Mouse (Mus musculus) thymus, adult 18-20 months (tissue): ENCODE results near the gene Fasn.
"Not testable (repeated sequence)": the region's sequence is repeated elsewhere in the genome, so short reads cannot be mapped to it uniquely, and the experiment has no call there.

Experiments
- DNase-seq, 2 experiments: peaks; one replicate each; pipeline ENCODE4 v3.0.0; 2022; ENCODE audit warnings: mixed read lengths in 2 of 2

Gene Fasn

DNA sequence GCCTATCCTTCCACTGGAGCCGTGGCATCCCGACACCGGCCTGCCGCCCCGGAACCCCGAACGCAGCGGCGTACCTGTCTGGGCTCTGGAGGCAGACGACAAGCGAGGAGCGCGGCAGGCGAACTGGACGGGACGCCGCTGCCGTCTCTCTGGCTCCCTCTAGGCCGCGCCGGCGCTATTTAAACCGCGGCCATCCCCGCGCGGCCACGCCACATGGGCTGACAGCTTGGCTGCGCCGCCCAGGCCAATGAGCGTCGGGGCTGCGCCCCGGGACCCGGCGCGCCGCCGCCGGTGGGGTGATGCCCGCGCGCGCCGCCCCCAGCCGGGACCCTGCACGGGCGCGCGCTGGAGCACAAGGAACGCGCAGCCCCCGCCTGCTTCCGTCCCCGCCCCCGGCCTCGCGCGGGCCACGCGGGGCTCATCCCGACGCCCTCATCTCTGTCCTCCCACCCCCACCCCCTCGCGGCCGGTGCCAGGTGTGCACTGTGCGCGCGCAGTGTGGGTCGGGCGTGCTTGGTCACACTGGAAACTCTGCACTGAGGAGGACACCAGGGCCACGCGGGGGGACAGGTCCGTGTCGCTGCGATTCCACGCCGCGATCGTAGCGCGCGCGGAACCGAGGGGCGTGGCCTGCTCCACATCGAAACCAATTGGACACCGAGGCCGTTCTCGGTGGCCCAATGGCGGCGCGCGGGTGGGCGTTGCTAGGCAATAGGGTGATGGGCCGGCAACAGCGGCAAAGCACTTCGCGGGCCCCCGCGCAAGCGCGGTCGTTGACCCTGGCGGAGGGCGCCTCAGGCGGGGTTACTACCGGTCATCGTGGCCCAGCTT, at the start of gene Fasn:
TSS of gene Fasn (minus strand) at position 592 of the 831 bp plus-strand sequence.
- DNase-seq = peak; percentile 93 to 96

DNA sequence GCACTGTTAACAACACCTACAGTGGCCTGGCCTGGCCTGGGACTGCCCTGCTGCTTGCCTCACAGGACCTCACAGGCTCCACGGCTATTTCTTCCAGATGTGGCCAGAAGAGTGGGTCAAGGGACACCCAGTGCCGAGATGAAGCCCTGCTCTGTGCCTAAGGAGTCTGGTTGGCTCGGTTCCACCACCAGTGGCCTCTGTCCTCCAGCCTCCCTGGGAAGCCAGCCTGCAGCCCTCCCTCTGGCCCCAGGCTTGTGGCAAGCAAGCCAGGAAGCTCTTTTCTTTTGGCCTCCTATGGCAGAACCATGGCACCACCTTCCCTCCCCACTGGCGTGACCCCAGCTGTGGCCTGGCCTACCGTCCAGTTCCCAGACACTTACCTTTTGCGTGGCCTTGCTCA, 48.9 kb upstream of the Fasn start:
- DNase-seq = no peak

DNA sequence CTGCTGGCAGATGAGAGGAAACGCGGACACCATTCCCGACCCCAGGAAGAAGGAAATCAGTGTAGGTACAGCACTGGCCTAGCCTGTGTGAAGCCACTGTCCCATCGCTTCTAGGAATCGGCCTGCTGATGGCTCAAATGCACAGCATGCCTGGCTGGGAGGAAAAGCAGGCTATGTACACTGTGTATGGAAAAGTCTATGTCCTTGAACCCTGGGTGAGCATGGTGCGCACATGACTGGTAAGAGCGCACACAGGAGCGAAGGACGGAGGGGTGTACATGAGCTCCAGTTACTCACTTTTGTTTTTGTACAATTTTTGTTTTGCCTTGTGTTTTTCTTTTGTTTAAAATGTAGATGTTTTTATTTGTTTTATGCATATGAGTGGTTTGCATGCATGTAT, 47.2 kb upstream of the Fasn start:
- no peak for DNase-seq

DNA sequence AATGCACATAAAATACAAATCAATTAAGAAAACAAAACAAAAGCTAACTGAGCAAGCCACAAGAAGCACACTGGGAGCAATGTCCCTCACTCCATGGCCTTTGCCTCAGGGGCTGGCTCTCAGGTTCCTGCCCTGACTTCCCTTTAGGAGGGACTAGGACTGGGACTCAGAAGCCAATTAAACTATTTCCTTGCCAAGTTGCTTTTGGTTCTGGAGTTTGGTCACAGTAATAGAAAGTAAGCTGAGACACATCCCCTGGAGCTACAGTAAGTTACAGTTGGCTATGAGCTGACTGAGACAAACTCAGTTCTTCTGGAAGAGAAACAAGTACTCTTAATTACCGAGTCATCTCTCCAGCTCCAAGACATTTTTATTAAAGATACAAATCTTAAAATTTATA, 41.5 kb upstream of the Fasn start:
- no peak for DNase-seq

DNA sequence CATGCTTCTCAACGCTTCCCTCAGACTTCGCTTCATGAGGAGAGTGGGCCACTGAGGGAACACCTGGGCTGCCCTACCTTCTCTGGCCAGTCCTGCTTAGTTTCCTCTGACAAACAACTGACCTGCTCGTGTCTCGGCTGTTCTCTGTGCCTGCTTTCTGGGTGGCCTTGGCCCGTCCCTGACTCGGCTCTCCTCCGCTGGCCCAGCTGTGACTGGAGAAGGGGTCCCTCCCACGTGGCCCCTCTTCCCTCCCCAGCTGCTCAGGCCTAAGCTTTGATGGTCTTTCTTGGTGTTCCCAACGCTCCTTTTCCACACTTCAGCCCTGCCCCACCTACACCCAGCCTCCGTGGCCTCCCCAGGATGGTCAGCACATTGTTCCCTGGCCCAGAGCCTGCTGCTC, 38.5 kb upstream of the Fasn start:
- no peak for DNase-seq

DNA sequence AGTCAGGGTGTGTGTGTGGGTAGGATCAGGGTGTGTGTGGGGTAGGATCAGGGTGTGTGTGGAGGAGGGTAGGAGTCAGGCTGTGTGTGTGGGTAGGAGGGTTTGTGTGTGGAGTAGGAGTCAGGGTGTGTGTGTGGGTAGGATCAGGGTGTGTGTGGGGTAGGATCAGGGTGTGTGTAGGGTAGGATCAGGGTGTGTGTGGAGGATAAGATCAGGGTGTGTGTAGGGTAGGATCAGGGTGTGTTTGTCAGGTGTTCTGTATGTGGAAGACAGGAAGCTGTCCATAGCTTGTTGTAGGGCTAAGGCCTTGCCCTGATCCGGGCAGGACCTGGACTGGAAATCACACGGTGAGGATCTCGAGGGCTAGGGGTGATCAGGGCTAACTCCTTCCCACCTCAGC, 31.6 kb upstream of the Fasn start:
- not testable (repeated sequence) for DNase-seq

DNA sequence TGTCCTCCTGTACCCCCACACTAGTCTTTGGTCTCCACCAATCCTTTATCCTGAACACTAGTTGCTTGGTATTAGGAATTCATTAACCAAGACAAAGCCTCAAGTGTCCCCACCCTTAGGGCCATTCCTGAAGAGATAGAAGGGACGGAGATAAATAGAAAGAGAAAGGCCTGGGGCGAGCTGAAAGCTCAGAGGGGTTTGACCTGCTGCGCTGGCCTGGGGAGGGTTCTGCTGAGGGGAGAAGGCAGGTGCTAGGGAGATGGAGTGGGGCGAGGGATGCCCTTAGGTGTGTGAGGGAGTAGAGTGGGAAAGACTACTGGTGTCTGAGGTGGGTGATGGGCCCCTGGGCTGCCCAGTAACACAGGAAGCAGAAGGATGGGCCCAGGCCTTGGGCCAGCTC, 29.4 kb upstream of the Fasn start:
- no peak for DNase-seq

DNA sequence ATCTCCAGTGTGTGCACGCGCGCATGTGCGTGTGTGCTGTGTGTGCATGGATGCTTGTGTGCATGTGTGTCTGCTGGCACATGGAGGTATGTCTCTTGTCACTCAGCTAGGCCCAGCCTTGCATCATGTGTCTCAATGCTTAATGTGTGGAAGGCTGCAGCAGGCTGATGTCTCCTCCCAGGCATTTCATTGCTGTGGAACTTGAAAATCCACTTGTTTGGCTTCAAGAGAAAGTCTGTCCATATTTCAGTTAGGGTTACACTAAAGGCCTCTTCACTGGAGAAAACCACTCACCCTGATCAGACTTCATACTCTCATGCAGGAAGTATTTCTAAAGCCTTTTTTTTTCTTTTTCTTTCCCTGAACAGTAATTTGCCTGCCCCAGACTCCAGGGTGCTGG, 28.8 kb upstream of the Fasn start:
- no peak for DNase-seq

DNA sequence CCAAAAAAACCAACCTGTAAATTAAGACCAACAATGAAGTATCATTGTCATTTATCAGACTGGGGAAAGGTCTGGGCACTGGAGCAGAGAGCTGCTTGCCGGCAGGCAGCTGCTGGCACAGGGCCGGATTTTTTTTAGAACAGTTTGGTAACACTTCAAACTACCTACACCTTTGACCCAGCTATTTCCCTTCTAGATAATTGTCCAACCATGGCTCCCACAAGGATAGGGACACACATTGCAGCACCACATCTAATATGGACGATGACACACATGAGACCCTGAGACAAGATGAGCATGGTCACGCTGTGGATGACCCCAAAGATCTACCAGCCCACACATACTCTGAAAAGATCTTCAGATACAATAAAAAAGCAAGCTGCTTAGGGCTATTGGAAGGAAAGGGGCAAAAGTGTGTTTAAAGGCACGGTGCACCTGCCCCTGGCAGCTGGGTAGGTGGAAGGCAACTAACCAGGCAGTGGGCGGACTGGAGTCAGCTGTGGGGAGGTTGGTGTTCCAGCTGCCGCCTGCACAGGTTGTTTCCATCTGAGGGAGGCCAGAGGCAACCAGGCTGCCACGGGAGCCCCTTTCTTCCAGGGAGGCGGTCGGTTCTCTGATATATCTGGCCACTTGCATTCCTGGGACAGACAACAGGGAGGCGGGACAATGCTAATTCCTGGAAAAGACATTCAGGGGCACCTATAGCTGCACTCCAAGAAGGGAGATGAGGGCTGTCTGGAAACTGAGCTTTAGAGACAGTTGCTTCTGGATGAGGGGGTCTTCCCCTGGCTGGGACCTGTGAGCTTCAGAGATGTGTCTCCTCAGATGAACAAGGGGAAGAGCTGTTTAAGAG, 28.0 kb upstream of the Fasn start:
- DNase-seq = no peak

DNA sequence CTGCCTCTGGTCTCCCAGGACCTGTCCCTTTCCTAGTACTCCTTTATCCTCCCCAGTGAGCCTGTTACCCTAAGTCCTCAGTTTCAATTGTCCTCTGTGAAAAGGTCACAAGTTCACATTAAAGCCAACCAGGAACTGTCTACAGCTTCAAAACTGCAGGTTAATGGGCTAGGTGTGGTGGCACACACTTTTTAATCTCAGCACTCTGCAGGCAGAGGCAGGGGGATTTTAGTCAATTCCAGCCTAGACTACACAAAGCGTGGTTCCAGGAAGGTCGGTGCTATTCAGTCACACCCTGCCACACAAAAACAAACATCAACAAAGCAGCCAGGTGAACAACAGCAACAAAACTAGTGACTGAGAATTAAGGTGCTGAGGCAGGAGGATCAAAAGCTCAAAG, 27.2 kb upstream of the Fasn start:
- no peak for DNase-seq

DNA sequence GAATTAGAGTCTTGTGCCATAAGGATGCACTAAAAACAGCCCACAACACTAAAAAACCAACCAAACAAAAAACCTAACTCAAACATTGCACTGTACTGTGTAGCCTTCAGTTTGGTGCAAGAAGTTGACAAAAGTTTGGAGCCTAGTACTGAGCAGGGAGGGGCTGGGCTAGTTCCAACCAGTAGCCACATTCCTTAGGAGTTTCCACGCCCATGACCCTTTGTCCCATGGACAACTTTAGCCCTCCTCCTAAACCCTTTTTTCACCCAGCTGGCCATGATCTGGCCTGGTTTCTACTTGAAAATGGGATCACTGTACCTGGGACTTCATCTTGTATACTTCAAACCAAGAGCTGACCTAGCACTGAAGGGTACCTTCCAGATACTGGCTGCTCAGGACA, 26.8 kb upstream of the Fasn start:
- no peak for DNase-seq

DNA sequence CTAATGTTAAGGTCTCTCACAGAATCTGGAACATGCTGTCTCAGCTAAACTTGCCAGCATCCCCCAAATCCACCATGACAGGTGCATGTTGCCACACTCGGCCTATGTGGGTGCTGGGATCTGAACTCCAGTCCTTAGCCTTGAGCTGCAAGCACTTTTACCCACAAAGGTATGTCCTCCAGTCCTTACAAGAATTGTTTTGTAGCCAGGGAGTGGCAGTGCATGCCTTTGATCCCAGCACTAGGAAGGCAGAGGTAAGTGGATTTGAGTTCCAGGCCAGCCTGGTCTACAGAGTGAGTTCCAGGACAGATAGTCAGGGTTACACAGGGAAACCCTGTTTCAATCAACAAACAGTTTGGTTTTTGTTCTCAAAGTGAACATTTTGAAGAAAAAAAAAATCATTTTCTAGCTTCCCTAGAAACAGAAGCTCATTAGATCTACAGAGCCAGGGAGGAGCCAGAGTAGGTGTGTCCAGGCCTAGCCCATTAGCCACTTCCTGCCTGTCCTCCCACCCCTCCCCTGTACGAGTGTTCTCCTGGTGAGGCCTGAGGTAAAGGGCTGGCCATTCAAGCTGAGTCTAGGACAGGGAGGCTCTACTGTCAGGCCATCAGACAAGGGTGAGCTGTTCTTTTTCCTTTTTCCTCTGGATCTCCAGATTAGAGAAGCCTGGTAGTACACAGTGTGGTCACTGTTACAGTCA, 26.1 kb upstream of the Fasn start:
- DNase-seq = no peak

DNA sequence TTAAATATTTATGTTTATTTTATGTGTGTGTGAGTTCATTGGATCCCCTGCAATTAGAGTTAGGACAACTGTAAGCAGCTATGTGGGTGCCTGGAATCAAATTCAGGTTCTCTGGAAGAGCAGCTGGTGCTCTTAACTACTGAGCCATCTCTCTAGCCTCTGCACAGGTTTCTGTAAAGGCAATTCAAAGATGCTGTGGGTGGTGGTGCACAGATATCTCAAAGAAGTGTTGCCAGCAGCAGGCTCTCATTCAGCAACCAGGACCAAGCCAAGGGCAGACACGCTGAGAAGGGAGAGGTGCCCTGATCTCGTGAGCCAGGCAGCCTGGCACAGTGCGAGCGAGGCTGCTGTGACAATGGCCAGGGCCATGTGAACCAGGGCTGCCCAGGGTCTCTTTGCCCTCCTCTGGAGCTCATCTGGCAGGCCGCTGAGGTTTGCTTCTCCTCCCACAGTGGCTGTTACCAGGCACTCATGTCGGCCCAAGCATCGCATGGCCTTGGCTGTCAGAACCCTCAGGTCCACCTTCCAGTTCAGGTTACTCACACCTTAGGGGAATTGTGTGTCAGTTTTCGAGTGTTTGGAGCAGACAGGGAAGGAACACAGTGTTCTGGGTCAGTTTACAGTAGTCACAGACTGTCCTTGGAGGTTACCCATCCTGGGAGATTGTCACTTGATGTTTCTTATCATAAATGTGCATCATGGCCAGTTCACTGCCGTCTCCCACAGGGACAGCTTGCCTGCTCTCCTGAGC, 22.6 kb upstream of the Fasn start:
- no peak for DNase-seq

DNA sequence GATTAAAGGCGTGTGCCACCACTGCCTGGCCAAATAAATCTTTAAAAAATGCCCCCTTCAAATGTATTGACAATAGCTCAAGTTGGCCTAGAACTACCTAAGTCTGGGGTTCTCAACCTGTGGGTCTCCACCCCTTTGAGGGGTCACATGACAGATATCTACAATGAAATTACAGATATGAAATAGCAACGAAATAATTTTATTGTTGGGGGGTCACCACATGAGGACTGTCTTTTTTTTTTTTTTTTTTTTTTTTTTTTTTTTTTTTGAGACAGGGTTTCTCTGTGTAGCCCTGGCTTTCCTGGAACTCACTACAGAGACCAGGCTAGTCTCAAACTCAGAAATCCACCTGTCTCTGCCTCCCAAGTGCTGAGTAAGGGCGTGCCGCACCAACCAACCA, 20.0 kb upstream of the Fasn start:
- DNase-seq = no peak

DNA sequence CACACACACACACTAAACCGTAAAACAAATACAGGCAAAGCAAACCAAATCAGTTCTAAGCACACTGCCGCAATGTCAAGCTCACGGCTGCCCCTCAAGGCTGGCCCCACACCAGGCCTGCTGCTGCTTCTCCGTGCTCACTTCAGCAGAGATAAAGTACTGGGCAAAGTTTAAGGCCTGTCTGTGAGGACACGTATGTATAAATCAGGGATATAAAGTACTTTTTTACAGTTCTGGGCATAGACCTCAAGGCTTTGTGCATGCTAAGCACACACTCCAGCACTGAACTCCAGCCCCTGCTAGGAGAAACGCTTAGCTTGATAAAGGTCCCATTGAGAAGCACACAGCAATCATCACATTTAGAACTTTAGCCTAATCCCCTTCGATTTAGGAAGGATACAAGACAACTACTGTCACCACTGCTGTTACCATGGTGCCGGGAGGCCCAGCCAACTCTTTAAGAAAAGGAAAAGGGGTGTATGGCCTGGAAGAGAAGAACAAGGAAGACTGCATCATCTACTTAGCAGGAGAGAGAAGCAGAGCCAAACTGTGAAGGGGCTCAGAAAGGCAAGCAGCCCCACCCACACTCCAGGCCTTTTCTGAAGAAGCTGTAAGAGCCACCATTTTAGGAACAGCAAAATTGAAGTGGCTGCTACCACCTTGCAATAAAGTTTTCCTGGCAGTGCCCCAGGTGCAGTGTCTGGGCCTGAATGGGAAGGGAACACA, 9.4 kb upstream of the Fasn start:
- no peak for DNase-seq

DNA sequence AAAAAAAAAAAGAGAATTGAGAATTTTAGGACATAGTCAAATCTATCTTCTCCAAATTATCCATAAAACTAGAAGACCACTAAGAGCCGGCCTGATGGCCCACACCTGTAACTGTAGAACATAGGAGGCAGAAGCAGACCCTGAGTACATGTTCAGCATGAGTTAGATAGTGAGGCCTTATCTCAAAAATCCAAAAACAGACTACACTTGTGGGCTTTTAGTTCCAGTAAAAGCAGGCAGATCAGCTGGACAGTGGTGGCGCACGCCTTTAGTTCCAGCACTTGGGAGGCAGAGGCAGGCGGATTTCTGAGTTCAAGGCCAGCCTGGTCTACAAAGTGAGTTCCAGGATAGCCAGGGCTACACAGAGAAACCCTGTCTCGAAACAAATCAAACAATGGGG, 8.6 kb upstream of the Fasn start:
- not testable (repeated sequence) for DNase-seq

DNA sequence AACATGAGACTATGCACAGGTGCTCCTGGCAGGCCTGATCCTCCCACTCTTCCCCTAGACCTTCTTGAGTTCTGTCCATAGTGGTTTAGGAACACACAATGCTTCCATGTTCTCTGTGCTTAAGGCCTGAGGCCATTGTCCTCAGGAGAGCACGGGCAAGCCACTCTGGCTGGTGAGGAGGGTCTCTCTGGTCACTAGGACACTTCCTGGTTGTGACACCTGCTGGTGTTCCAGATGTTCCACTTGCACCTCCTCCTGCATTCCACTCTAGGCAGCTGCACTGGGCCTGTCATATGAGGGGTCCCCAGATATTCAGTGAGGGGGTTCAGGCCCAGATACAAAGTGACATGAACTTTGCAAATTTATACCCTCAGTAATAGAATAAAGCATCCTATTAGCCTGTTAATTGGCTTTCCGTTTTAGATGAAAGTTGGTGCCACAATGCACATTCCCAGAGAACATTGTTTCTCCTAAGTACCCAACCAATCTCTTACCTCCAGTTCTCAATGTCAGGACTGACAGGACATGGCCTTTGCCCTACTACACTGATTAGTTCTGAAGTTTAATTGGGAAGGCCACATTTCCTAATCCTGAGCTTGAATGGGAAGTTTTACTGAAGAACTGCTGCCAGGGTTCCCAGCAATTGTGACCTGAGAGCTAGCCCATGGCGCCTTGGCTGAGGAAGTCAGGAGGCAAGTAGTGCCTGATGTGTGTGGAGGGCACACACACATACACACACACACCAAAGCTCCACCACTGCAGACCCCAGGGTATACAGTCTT, 7.5 kb upstream of the Fasn start:
- DNase-seq = no peak

DNA sequence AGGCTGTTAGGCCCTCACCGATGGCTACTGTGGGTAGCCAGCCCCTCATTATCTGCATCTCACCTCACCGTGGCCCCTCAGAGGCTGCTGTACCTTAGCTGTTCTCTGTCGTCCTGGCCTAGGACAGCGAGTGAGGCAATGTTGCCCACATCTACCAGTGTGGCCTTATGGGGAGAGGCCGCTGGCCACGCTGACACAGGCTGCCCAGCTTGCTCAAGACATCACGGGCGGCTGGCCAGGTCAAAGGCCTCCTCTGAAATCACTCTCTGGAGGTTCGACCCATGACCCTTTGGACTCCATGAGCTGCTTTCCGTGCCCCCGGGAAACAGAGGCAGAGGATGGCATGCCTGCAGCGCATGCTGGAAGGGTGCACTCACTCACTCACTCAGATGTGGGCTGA, 6.3 kb upstream of the Fasn start:
- peak in 1 of 2 experiments; percentile 2 for DNase-seq

DNA sequence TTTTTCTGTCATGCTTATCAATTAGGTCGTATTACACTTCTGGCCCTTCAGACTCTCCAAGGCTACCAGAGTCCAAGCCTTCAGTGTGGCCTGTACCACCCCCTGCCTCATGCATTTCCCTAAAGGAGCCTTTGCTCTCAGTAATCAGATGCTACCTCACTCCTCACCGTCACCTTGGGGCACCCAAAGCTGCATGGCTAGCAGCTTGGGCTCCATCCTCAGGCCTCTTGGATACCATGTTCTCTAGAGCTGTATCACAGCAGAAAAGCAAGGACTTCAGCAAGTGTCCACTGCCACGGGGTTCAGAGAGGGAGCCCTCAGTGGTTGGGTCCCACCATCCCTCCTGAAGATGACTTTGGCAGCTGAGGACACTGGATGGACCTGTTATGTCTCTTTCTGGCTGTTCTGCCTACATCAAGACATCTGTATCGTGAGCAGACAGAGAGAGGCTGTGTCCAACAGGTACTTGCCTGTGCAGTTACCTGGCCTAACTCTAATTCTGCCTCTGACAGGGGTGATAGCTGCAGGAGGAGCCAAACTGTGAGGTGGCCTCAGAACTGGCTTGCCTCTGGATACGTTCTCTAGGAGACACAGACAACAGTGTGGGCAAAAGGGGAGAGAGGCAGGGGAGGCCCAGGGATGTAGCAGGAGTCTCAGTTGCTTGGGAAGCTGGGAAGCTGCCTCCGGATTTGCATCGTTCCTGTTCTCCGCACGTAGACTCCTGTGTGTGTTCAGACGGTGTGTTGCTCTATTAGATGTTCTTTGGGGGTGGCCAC, 5.6 kb upstream of the Fasn start:
- no peak for DNase-seq

DNA sequence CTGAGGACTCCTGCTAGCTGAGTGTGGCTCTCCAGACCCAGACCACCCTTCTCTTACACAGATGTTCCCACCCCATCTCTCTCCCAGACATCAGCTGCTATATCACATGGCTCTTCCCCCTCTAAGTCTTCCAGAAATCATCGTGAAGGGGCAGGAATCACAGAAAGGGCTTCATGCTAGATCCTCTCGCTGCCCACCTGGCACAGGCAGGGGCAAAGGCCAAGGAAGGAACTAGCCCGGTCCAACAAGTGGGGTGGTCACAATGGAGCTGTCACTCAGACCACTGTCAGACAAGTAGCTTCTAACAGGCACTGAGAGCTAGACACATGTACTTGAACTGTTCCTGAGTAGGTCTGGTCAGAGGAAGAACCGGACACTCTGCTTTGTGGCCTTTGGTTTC, 4.1 kb upstream of the Fasn start:
- DNase-seq = no peak
